Mouse (Mus musculus) CH12.LX (cell line): ENCODE data around the gene Zswim8. TPM values are rescaled to one million over a fixed set of nuclear protein-coding genes. Genes with fewer than 3 reads are reported as not detected.
A peak's percentile ranks its signal among the peaks of the same experiment; 100 is the strongest.

Experiments
- DNase-seq: peaks from one replicate; pipeline ENCODE4 v3.0.0-alpha.2; 2013; ENCODE audit errors: extremely low read depth
- H3K27ac ChIP-seq: 2 replicates; pipeline ENCODE4 v1.5.1; 2012; ENCODE audit warnings: low read depth, mild to moderate bottlenecking, control low read depth, moderate library complexity; ENCODE audit not compliant: insufficient read depth
- H3K27me3 ChIP-seq: replicated peaks from 2 replicates; pipeline ENCODE3; 2012; ENCODE audit warnings: inconsistent platforms
- H3K36me3 ChIP-seq, 2 experiments: replicated peaks in 1 of 2; 2 replicates each; pipeline versions ENCODE3 to v1.6.1; 2012; ENCODE audit warnings: inconsistent platforms in 1 of 2, low read length in 1 of 2, mild to moderate bottlenecking in 1 of 2, mixed read lengths in 1 of 2, moderate library complexity in 1 of 2; ENCODE audit not compliant: control insufficient read depth in 1 of 2, insufficient read depth in 1 of 2
- H3K4me1 ChIP-seq, 2 experiments: 2 replicates each; pipeline ENCODE4 v1.6.1; 2012; ENCODE audit warnings: inconsistent platforms in 1 of 2, moderate library complexity in 1 of 2; ENCODE audit not compliant: insufficient read depth in 2 of 2, control insufficient read depth in 1 of 2
- H3K4me2 ChIP-seq: 2 replicates; pipeline ENCODE4 v1.6.1; 2012; ENCODE audit warnings: low read depth, mild to moderate bottlenecking, control low read depth; ENCODE audit not compliant: poor library complexity, insufficient read depth, severe bottlenecking
- H3K4me3 ChIP-seq, 3 experiments: fragments of 150-350 bp in 1 of 3; sonication (generic) in 1 of 3; replicated peaks in 1 of 3; 2 replicates each; pipeline versions ENCODE3 to v1.5.1; 2011 to 2012; ENCODE audit warnings: low read depth in 2 of 3, low read length in 2 of 3, mild to moderate bottlenecking in 2 of 3, moderate library complexity in 2 of 3, control low read depth in 1 of 3, improper control_type of control experiment in 1 of 3, inconsistent platforms in 1 of 3, mixed read lengths in 1 of 3; ENCODE audit not compliant: poor library complexity in 1 of 3
- H3K79me2 ChIP-seq: replicated peaks from 2 replicates; pipeline ENCODE4 v1.6.1; 2012; ENCODE audit warnings: mild to moderate bottlenecking, moderate library complexity; ENCODE audit not compliant: control insufficient read depth, poor library complexity, insufficient read depth, severe bottlenecking; ENCODE audit errors: extremely low read depth
- H3K9ac ChIP-seq: 2 replicates; pipeline ENCODE4 v1.6.1; 2012; ENCODE audit warnings: low read depth, mild to moderate bottlenecking, control low read depth, moderate library complexity; ENCODE audit not compliant: insufficient read depth
- H3K9me3 ChIP-seq: replicated peaks from 2 replicates; pipeline ENCODE3; 2012; ENCODE audit warnings: low read length, inconsistent platforms, mixed read lengths
- BHLHE40 ChIP-seq: IDR thresholded peaks from 2 replicates; pipeline ENCODE4 v1.6.1; 2011; ENCODE audit warnings: mild to moderate bottlenecking, low read depth, low read length, improper control_type of control experiment
- CHD1 ChIP-seq: IDR thresholded peaks from 2 replicates; pipeline ENCODE4 v1.6.1; 2012; ENCODE audit warnings: low read depth, low read length, improper control_type of control experiment, inconsistent platforms
- CHD2 ChIP-seq: IDR thresholded peaks from 2 replicates; pipeline ENCODE4 v1.6.1; 2011; ENCODE audit warnings: low read length, improper control_type of control experiment
- CTCF ChIP-seq, 2 experiments: IDR thresholded peaks in 1 of 2; conservative IDR thresholded peaks in 1 of 2; 2 replicates each; pipeline ENCODE4 v1.5.1; 2011 to 2012; ENCODE audit warnings: low read depth in 2 of 2, low read length in 2 of 2, improper control_type of control experiment in 1 of 2, inconsistent platforms in 1 of 2, mild to moderate bottlenecking in 1 of 2, moderate library complexity in 1 of 2
- E2F4 ChIP-seq: IDR thresholded peaks from 2 replicates; pipeline ENCODE4 v1.6.1; 2011; ENCODE audit warnings: low read depth, low read length, improper control_type of control experiment; ENCODE audit not compliant: insufficient replicate concordance
- ELF1 ChIP-seq: IDR thresholded peaks from 2 replicates; pipeline ENCODE4 v1.6.1; 2014; ENCODE audit warnings: low read depth, mild to moderate bottlenecking, inconsistent platforms, low read length, improper control_type of control experiment
- EP300 ChIP-seq: IDR thresholded peaks from 2 replicates; pipeline ENCODE4 v1.6.1; 2011; ENCODE audit warnings: low read length, improper control_type of control experiment
- ETS1 ChIP-seq: conservative IDR thresholded peaks from 2 replicates; pipeline ENCODE4 v1.6.1; 2012; ENCODE audit warnings: low read depth, mild to moderate bottlenecking, inconsistent platforms, low read length, improper control_type of control experiment, moderate library complexity
- GABPA ChIP-seq: IDR thresholded peaks from 2 replicates; pipeline ENCODE4 v1.6.1; 2012; ENCODE audit warnings: low read depth, low read length, improper control_type of control experiment, inconsistent platforms; ENCODE audit not compliant: insufficient replicate concordance
- HCFC1 ChIP-seq: IDR thresholded peaks from 2 replicates; pipeline ENCODE4 v1.6.1; 2012; ENCODE audit warnings: low read depth, mild to moderate bottlenecking, inconsistent platforms, low read length, improper control_type of control experiment
- IRF4 ChIP-seq: IDR thresholded peaks from 2 replicates; pipeline ENCODE4 v1.6.1; 2014; ENCODE audit warnings: low read depth, mild to moderate bottlenecking, inconsistent platforms, low read length, improper control_type of control experiment
- JUN ChIP-seq: IDR thresholded peaks from 2 replicates; pipeline ENCODE4 v1.6.1; 2011; ENCODE audit warnings: low read depth, mild to moderate bottlenecking, low read length, improper control_type of control experiment, moderate library complexity; ENCODE audit not compliant: insufficient read depth
- JUND ChIP-seq: conservative IDR thresholded peaks from 2 replicates; pipeline ENCODE4 v1.6.1; 2011; ENCODE audit warnings: low read depth, low read length, improper control_type of control experiment
- KAT2A ChIP-seq: IDR thresholded peaks from 2 replicates; pipeline ENCODE4 v1.6.1; 2012; ENCODE audit warnings: low read length, improper control_type of control experiment, inconsistent platforms; ENCODE audit not compliant: insufficient replicate concordance
- MAFK ChIP-seq: IDR thresholded peaks from 2 replicates; pipeline ENCODE4 v1.6.1; 2011; ENCODE audit warnings: low read length, improper control_type of control experiment; ENCODE audit not compliant: insufficient replicate concordance
- MAX ChIP-seq: IDR thresholded peaks from 2 replicates; pipeline ENCODE4 v1.6.1; 2011; ENCODE audit warnings: low read length, improper control_type of control experiment
- MAZ ChIP-seq: IDR thresholded peaks from 2 replicates; pipeline ENCODE4 v1.6.1; 2012; ENCODE audit warnings: low read depth, mild to moderate bottlenecking, inconsistent platforms, low read length, improper control_type of control experiment, moderate library complexity
- MEF2A ChIP-seq: IDR thresholded peaks from 2 replicates; pipeline ENCODE4 v1.6.1; 2014; ENCODE audit warnings: low read depth, mild to moderate bottlenecking, inconsistent platforms, low read length, improper control_type of control experiment, borderline replicate concordance
- MXI1 ChIP-seq: IDR thresholded peaks from 2 replicates; pipeline ENCODE4 v1.6.1; 2011; ENCODE audit warnings: mild to moderate bottlenecking, low read depth, low read length, improper control_type of control experiment
- MYC ChIP-seq: IDR thresholded peaks from 2 replicates; pipeline ENCODE4 v1.6.1; 2011; ENCODE audit warnings: low read depth, mild to moderate bottlenecking, improper control_type of control experiment, low read length
- NELFE ChIP-seq: IDR thresholded peaks from 2 replicates; pipeline ENCODE4 v1.6.1; 2011; ENCODE audit warnings: low read depth, low read length, improper control_type of control experiment
- NRF1 ChIP-seq: IDR thresholded peaks from 2 replicates; pipeline ENCODE4 v1.6.1; 2014; ENCODE audit warnings: low read depth, mild to moderate bottlenecking, inconsistent platforms, low read length, improper control_type of control experiment, moderate library complexity
- PAX5 ChIP-seq: IDR thresholded peaks from 2 replicates; pipeline ENCODE4 v1.6.1; 2012; ENCODE audit warnings: low read length, inconsistent platforms, mixed read lengths
- POLR2A ChIP-seq: IDR thresholded peaks from 2 replicates; pipeline ENCODE4 v1.6.1; 2011; ENCODE audit warnings: low read depth, mild to moderate bottlenecking, improper control_type of control experiment, low read length
- POLR2AphosphoS2 ChIP-seq: IDR thresholded peaks from 2 replicates; pipeline ENCODE4 v1.6.1; 2011; ENCODE audit warnings: low read depth, low read length, improper control_type of control experiment
- RAD21 ChIP-seq: IDR thresholded peaks from 2 replicates; pipeline ENCODE4 v1.6.1; 2011; ENCODE audit warnings: low read depth, mild to moderate bottlenecking, low read length, improper control_type of control experiment, moderate library complexity
- RCOR1 ChIP-seq: conservative IDR thresholded peaks from 2 replicates; pipeline ENCODE4 v1.6.1; 2012; ENCODE audit warnings: low read depth, mild to moderate bottlenecking, inconsistent platforms, low read length, improper control_type of control experiment
- SIN3A ChIP-seq: IDR thresholded peaks from 2 replicates; pipeline ENCODE4 v1.6.1; 2012; ENCODE audit warnings: low read length, improper control_type of control experiment, inconsistent platforms
- SMC3 ChIP-seq: IDR thresholded peaks from 2 replicates; pipeline ENCODE4 v1.6.1; 2011; ENCODE audit warnings: low read depth, low read length, improper control_type of control experiment
- TBP ChIP-seq: conservative IDR thresholded peaks from 2 replicates; pipeline ENCODE4 v1.6.1; 2011; ENCODE audit warnings: low read depth, low read length, improper control_type of control experiment
- TCF12 ChIP-seq: IDR thresholded peaks from 2 replicates; pipeline ENCODE4 v1.6.1; 2014; ENCODE audit warnings: low read depth, mild to moderate bottlenecking, inconsistent platforms, low read length, improper control_type of control experiment
- UBTF ChIP-seq: IDR thresholded peaks from 2 replicates; pipeline ENCODE4 v1.6.1; 2012; ENCODE audit warnings: low read depth, mild to moderate bottlenecking, inconsistent platforms, low read length, improper control_type of control experiment, moderate library complexity
- USF1 ChIP-seq: IDR thresholded peaks from 2 replicates; pipeline ENCODE4 v1.6.1; 2014; ENCODE audit warnings: low read depth, mild to moderate bottlenecking, inconsistent platforms, low read length, improper control_type of control experiment
- USF2 ChIP-seq: conservative IDR thresholded peaks from 2 replicates; pipeline ENCODE4 v1.6.1; 2011; ENCODE audit warnings: low read depth, low read length, improper control_type of control experiment
- ZC3H11A ChIP-seq: IDR thresholded peaks from 2 replicates; pipeline ENCODE4 v1.6.1; 2012; ENCODE audit warnings: low read depth, mild to moderate bottlenecking, inconsistent platforms, low read length, improper control_type of control experiment
- ZKSCAN1 ChIP-seq: IDR thresholded peaks from 2 replicates; pipeline ENCODE4 v1.6.1; 2012; ENCODE audit warnings: low read depth, inconsistent platforms, low read length, improper control_type of control experiment, borderline replicate concordance
- ZMIZ1 ChIP-seq: IDR thresholded peaks from 2 replicates; pipeline ENCODE4 v1.6.1; 2012; ENCODE audit warnings: low read depth, mild to moderate bottlenecking, inconsistent platforms, low read length, improper control_type of control experiment
- ZNF384 ChIP-seq: IDR thresholded peaks from 2 replicates; pipeline ENCODE4 v1.6.1; 2012; ENCODE audit warnings: low read depth, low read length, improper control_type of control experiment, inconsistent platforms
- dilution Hi-C: fragments of 300-500 bp; cut with MboI; formaldehyde crosslinking; loops from 2 replicates; pipeline ENCODE4 v1.14.3; 2020; ENCODE audit warnings: low sequenced_read_pairs; ENCODE audit not compliant: extremely low pct_unique_long_range_greater_than_20kb, extremely low pct_ligation_motif_present
- in situ Hi-C: fragments of 300-500 bp; cut with MboI; formaldehyde crosslinking; loops from 3 replicates; pipeline ENCODE4 v1.14.3; 2019; ENCODE audit warnings: low sequenced_read_pairs, low pct_ligation_motif_present, low pct_unique_long_range_greater_than_20kb, mixed read lengths
- polyA plus RNA-seq: library from polyadenylated mRNA; unstranded; fragments of >175 nt; gene quantifications from 2 replicates; pipeline ENCODE4 v1.2.1, GENCODE M21; 2012; ENCODE audit warnings: low read depth; ENCODE audit not compliant: insufficient read length
- total RNA-seq, 2 experiments: library from RNA; depleted of rRNA; stranded (reverse); fragments of 300-350 nt in 1 of 2; fragments of >200 nt in 1 of 2; gene quantifications; 2 replicates each; pipeline ENCODE4 v1.2.3; 2012 to 2014

The Zswim8 gene
- total and polyA plus RNA-seq, 3 experiments = 9.5 to 39.6 (median 22.6) TPM

GRCm38 (mm10) chr14:20660827-20661660, 46.3 kb upstream of the Zswim8 start:
- Histone ChIP-seq H3K9me3 (no peaks in the 10 kb centered on the region), H3K4me3 (peak overlapping the region; percentile 46 to 61 (median 52)), H3K36me3 (no peaks in the 10 kb centered on the region), H3K27me3 (peaks cover 26% of the 10 kb centered on the region), H3K4me1 (peaks cover 4 to 26% of the 10 kb centered on the region in 2 experiments; a peak in 3 of 4 replicates), H3K9ac (peak overlapping the region; percentile 52), H3K27ac (no peak overlapping the region), H3K4me2 (peak overlapping the region; percentile 67), H3K79me2 (no peaks in the 10 kb centered on the region)
- in situ Hi-C loops (no loop called here), dilution Hi-C loops (no loop called here)
- peak; percentile 57 to 92 for TF ChIP-seq CTCF (conservative IDR thresholded peaks at IDR 0.05 in 1 of 2, IDR thresholded peaks at IDR 0.05 in 1 of 2; ENCODE audit: low read depth in 2 of 2, low read length in 2 of 2)
- TF ChIP-seq MAX = no peak; the same call in 1 of the 2 replicates
- TF ChIP-seq CHD2 = no peak
- TF ChIP-seq MYC = no peak
- TF ChIP-seq KAT2A = no peak
- peak; percentile 69; the same call in 1 of the 2 replicates for TF ChIP-seq MAZ
- no peak for TF ChIP-seq ZKSCAN1
- no peak for TF ChIP-seq ELF1
- TF ChIP-seq RAD21 = peak; percentile 81
- TF ChIP-seq ZC3H11A = no peak
- TF ChIP-seq TCF12 = no peak
- TF ChIP-seq UBTF = no peak
- TF ChIP-seq JUN = no peak
- TF ChIP-seq JUND = no peak
- TF ChIP-seq E2F4 = 0 out of 2 replicates have a peak, but pooled peaks have one; percentile 15
- peak; percentile 78; the same call in 1 of the 2 replicates for TF ChIP-seq TBP
- no peak for TF ChIP-seq POLR2AphosphoS2
- TF ChIP-seq ETS1 = no peak
- peak; percentile 62 for TF ChIP-seq MXI1
- no peak for TF ChIP-seq ZNF384
- TF ChIP-seq NELFE = peak; percentile 42; the same call in 1 of the 2 replicates
- TF ChIP-seq CHD1 = no peak
- TF ChIP-seq SMC3 = peak; percentile 72
- TF ChIP-seq POLR2A = peak; percentile 65
- no peak for TF ChIP-seq BHLHE40
- no peak for TF ChIP-seq GABPA
- no peak for TF ChIP-seq HCFC1
- TF ChIP-seq IRF4 = peak; percentile 52; the same call in 1 of the 2 replicates
- TF ChIP-seq MAFK = no peak
- TF ChIP-seq USF2 = no peak
- no peak for TF ChIP-seq RCOR1
- no peak for TF ChIP-seq PAX5
- TF ChIP-seq MEF2A = 0 out of 2 replicates have a peak, but pooled peaks have one; percentile 31
- TF ChIP-seq NRF1 = peak; percentile 25; the same call in 1 of the 2 replicates
- TF ChIP-seq EP300 = no peak
- peak; percentile 55; the same call in 1 of the 2 replicates for TF ChIP-seq SIN3A
- no peak for TF ChIP-seq USF1
- TF ChIP-seq ZMIZ1 = no peak
- DNase-seq = peak; percentile 98
